Mouse (Mus musculus) naive thymus-derived CD4-positive, alpha-beta T cell, adult 2 months (primary cell): ENCODE data around the gene Gm281.

ENCODE experiments used
- DNase-seq: peaks from one replicate; pipeline ENCODE4 v3.0.0-alpha.2; 2011; ENCODE audit warnings: low read depth

Gene Gm281

DNA sequence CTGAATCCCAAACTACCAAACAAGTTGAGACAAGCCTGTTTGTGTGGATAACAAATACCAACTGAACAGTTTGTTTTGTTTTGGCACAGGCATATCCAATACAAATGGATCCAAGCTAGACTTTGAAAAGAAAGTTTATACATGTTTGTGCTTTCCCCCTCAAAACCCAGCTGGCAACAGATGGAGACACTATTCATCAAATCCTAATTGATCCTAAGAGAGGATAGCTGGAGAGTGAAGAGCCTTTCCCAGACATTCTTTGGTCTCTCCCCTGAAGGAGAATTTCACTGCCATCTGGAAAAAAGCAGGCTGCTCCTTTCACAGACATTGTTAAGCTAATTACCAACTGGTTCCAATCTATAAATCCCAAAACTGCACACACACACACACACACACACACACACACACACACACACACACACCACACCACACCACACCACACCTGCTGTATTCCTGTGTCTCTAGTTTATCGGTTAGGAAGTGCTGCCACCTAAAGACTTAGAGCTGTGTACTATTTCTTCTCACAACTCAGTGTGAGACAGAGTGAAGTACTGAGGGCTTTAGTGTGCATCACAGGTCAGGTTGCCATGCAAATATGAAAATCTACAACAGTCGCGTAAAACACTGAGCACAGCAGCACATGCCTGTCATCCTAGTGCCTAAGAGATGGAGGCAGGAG, 101.3 kb downstream of the Gm281 start:
- DNase-seq: no peak

GRCm38 (mm10) chr14:13790446-13790845, 123.8 kb downstream of the Gm281 start:
- no peak for DNase-seq

- DNase-seq: no peak
Observed at GRCm38 (mm10) chr14:13790001-13790400, 124.3 kb downstream of the Gm281 start.

DNA sequence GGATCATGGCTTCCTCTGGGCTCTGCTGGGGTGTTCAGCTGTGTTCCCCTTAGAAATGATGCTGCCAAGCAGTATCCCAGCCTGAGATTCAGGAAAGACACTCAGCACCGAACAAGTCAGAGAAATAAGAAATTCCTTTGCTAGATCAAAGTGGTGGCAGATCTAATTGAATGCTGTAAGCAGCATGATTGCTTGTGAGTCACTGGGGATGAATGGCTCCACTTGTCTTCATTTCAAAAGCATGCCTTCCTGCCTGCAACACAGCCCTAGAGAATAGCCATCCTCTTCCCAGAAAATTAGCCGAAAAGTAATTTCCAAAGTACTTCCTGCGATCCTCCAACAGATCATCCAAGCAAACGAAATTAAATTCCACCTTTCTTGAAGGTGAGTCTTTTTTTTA, 131.3 kb downstream of the Gm281 start:
- no peak for DNase-seq

- DNase-seq: no peak
Observed at GRCm38 (mm10) chr14:13778383-13778782, 135.9 kb downstream of the Gm281 start.

- no peak for DNase-seq
Observed at GRCm38 (mm10) chr14:13771163-13771562, 143.1 kb downstream of the Gm281 start.

DNA sequence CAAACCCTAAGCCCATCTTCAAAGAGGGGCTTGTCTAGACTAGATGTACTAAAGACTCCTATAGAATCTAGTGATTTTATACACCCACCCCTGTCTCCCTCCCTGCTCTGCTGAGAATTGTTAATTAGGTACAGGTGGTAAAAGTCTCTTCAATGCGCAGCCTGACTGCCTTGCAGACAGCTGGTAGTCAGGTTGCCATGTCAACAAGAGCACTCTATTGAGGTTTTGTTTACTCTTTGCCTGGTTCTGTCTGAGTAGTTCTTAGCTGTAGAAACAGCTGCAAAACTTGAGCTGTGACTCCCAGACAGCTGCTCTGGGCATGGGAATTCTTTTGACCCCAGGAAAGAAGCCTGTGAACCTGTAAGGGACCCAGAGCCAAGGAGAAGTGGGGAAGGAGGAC, 143.6 kb downstream of the Gm281 start:
- no peak for DNase-seq
